Mouse (Mus musculus) lung, embryonic 15.5 days (tissue): ENCODE measurements at regions not wholly inside any gene's neighbourhood (a gene's known extent, or its start where the extent isn't known, plus 50 kb on each side); places are given as distances from the start of the nearest gene placed in this dataset.

Experiments
- ATAC-seq: fragments of 200-750 bp; cut with Nextera tagmentation; 2 replicates; pipeline ENCODE4 v1.8.0; 2017; ENCODE audit warnings: moderate number of reproducible peaks, borderline replicate concordance; ENCODE audit not compliant: low FRiP score, low TSS enrichment; ENCODE audit errors: extremely low read depth
- H3K27ac ChIP-seq: fragments of 300-500 bp; sonication (generic); 2 replicates; pipeline ENCODE4 v1.5.1; 2015; ENCODE audit warnings: moderate library complexity, mild to moderate bottlenecking, inconsistent platforms
- H3K27me3 ChIP-seq: fragments of 300-500 bp; sonication (generic); 2 replicates; pipeline ENCODE4 v1.6.1; 2015; ENCODE audit warnings: inconsistent platforms
- H3K36me3 ChIP-seq: fragments of 300-500 bp; sonication (generic); 2 replicates; pipeline ENCODE4 v1.6.1; 2015; ENCODE audit warnings: inconsistent platforms
- H3K4me1 ChIP-seq: fragments of 300-500 bp; sonication (generic); 2 replicates; pipeline ENCODE4 v1.6.1; 2015; ENCODE audit warnings: inconsistent platforms
- H3K4me2 ChIP-seq: fragments of 300-500 bp; sonication (generic); 2 replicates; pipeline ENCODE4 v1.6.1; 2015; ENCODE audit warnings: inconsistent platforms, mild to moderate bottlenecking, moderate library complexity
- H3K4me3 ChIP-seq: fragments of 300-500 bp; sonication (generic); 2 replicates; pipeline ENCODE4 v1.5.1; 2015; ENCODE audit warnings: mild to moderate bottlenecking, inconsistent platforms
- H3K9ac ChIP-seq: fragments of 300-500 bp; sonication (generic); 2 replicates; pipeline ENCODE4 v1.6.1; 2015; ENCODE audit warnings: inconsistent platforms
- H3K9me3 ChIP-seq: fragments of 300-500 bp; sonication (generic); 2 replicates; pipeline ENCODE4 v1.6.1; 2016; ENCODE audit warnings: inconsistent platforms
- WGBS: fragments of 180-500 bp; shearing (Covaris S2); methylation state at CpG from one replicate; pipeline ENCODE4 v1.1.7; 2015; 5-methylcytosine and 5-hydroxymethylcytosine counted together

DNA sequence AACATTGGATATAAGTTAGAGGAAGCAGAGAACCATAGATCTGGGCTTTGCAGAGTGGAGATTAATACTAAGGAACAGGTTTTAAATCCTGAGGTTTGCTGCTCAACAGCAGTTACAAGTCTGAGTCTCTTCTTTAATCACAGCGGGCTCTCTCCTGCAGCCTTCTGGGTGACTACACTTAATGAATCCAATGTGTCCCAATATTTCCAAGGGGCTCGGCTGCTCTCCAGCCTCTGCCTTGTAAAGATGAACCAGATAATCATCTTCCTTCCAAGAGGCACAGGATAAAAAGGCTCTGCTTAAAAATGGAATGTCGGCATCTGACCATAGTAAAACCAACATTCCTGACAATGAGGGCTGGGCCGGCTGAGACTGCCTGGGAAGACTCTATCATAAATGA lies 251.6 kb downstream of the Hs3st3b1 start:
- H3K4me3 ChIP-seq: no peak overlapping the region
- no peaks in the 10 kb centered on the region for H3K36me3 ChIP-seq
- no peak overlapping the region for H3K4me2 ChIP-seq
- no peak overlapping the region for H3K9ac ChIP-seq
- no peak overlapping the region for H3K27ac ChIP-seq
- no peaks in the 10 kb centered on the region for H3K27me3 ChIP-seq
- no peaks in the 10 kb centered on the region for H3K9me3 ChIP-seq
- H3K4me1 ChIP-seq: no peaks in the 10 kb centered on the region
- 51% methylated on average over 4 of the region's 4 CpGs for WGBS
- no peak for ATAC-seq

DNA sequence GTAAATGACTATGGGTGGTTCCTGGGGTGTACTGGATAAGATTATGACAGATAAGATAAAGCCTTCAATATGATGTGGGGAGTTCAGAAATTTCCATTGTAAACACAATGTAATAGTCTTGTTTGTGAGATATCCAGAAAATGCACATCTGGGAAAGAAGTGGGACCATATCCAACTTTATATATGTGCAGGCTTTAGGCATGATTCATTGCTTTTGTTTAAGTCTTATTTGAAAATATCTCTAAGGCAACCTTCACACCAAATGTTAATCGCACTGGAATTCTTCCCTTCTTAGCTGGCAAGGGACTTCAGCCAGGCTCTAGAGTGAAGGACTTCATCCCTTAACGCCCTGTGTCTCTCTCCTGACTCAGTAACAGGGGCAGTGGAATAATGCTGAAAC lies 250.3 kb downstream of the Hs3st3b1 start:
- Histone ChIP-seq H3K27me3 (no peaks in the 10 kb centered on the region), H3K36me3 (no peaks in the 10 kb centered on the region), H3K4me2 (no peak overlapping the region), H3K4me1 (no peaks in the 10 kb centered on the region), H3K9me3 (no peaks in the 10 kb centered on the region), H3K27ac (no peak overlapping the region), H3K9ac (no peak overlapping the region), H3K4me3 (no peak overlapping the region)
- no peak for ATAC-seq
- 41% methylated on average over 2 of the region's 2 CpGs for WGBS

DNA sequence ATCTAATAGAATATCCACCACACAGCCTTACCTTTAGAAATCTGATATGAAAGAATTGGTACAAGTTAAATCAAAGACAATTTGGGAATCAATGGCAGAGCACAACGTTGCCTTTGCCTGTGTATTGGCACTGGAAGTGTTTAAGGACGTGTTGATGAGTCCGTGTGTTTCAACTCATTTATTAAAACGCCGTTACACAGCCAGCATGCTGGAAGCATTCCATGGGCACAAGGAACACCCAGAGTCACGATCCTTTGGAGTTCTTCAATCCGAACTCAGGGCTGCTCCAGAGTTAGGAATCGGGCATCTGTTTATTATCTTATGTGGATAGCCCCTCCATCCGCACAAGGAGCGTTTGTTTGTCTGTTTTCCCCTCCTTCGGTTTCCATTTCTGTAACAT lies 244.2 kb downstream of the Hs3st3b1 start:
- Histone ChIP-seq H3K4me2 (no peak overlapping the region), H3K9ac (no peak overlapping the region), H3K27me3 (no peaks in the 10 kb centered on the region; the same call in 1 of the 2 replicates), H3K4me1 (no peaks in the 10 kb centered on the region), H3K27ac (no peak overlapping the region), H3K4me3 (no peak overlapping the region), H3K9me3 (no peaks in the 10 kb centered on the region), H3K36me3 (no peaks in the 10 kb centered on the region)
- WGBS: 65% methylated on average over 11 of the region's 11 CpGs
- no peak for ATAC-seq

DNA sequence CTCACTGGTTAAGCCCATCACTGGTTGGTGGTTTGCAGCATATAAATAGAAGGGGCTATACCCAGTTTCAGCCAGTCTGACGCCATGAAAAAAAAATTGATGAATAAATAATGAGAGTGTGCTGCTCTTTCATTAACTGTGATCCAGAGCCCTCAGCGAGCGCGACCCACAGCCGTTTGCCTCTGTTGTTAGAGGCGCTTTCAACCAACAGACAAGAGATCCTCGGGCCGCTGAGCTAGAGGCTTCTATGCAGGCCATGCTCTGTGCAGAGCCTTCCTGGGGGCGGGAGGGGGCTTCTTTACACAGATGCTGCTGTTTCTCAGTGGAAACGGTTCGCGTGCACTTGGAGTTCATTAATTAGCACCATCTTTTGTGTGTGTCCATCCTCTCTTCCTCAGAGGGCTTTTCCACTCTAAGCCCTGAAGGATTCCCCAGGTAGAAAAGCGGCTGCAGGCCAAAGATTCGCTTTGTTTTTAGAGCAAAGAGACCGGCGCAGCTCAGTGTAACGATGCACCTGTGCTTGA lies 243.6 kb downstream of the Hs3st3b1 start:
- H3K9ac ChIP-seq: no peak overlapping the region
- no peak overlapping the region for H3K4me3 ChIP-seq
- H3K9me3 ChIP-seq: no peaks in the 10 kb centered on the region
- H3K27ac ChIP-seq: no peak overlapping the region
- no peaks in the 10 kb centered on the region for H3K4me1 ChIP-seq
- H3K4me2 ChIP-seq: no peak overlapping the region
- 79% methylated on average over 17 of the region's 17 CpGs for WGBS
- ATAC-seq: no peak
- no peaks in the 10 kb centered on the region; the same call in 1 of the 2 replicates for H3K27me3 ChIP-seq
- H3K36me3 ChIP-seq: no peaks in the 10 kb centered on the region

DNA sequence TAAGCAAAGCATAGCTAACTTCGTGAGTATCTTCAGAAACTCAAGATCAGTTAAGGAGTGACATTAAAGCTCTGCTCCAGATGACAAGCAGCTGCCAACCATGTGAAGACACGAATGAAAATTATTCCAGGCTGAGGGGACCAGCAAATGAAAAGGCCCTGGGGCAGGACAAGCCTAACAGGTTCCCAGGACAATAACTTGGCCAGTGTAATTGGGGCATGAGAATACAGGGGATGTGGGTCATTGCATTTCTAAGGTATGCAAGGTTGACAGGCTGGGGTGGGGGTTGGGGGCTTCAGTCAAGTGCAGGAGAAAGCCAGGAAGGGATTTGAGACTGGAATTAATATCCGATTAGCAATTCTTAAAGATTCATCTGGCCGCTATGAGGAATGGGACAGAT lies 242.6 kb downstream of the Hs3st3b1 start:
- peaks cover 4% of the 10 kb centered on the region; the same call in 1 of the 2 replicates for H3K27me3 ChIP-seq
- no peaks in the 10 kb centered on the region for H3K36me3 ChIP-seq
- no peak overlapping the region for H3K9ac ChIP-seq
- H3K4me3 ChIP-seq: no peak overlapping the region
- no peaks in the 10 kb centered on the region for H3K4me1 ChIP-seq
- no peak overlapping the region for H3K27ac ChIP-seq
- no peak for ATAC-seq
- H3K4me2 ChIP-seq: no peak overlapping the region
- 79% methylated on average over 4 of the region's 4 CpGs for WGBS
- no peaks in the 10 kb centered on the region for H3K9me3 ChIP-seq

DNA sequence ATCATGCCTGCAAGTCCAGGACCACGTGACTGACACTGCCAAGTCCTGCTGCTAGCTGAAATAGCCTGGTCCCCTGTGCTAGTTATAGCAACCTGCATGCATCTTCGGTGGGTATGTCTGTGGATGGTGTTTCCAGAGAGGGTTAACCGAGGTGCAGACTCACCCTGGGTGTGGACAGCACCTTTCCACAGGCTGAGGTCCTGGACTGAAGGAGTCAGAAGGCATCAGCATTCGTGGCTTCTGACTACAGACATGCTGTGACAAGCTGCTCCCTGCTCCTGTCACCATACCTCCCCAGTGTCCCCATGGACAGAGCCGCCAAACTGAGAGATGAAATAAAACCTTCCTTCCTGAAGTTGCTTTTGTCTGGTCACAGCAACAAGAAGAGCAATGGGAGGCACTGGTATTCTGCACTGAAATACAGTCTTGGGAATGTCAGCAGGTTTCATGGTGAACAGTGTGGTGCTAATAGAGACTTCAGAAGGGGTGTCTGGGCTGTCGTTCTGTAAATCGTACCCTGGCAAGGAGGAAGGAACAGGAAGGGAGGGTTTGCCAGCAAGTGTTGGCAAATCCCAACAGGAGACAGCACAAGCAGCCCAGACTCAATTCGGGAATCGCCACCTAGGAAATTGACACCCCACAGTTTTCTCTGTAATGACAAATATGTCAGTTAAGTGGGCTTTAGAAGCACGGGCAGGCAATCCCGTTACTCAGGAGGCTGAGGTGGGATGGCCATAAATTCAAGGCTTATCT lies 237.7 kb downstream of the Hs3st3b1 start:
- no peaks in the 10 kb centered on the region for H3K9me3 ChIP-seq
- no peak overlapping the region for H3K9ac ChIP-seq
- no peak for ATAC-seq
- no peak overlapping the region for H3K27ac ChIP-seq
- H3K4me2 ChIP-seq: no peak overlapping the region
- no peaks in the 10 kb centered on the region for H3K4me1 ChIP-seq
- no peaks in the 10 kb centered on the region for H3K36me3 ChIP-seq
- WGBS: 44% methylated on average over 11 of the region's 11 CpGs
- H3K27me3 ChIP-seq: peaks cover 4% of the 10 kb centered on the region; the same call in 1 of the 2 replicates
- no peak overlapping the region for H3K4me3 ChIP-seq

DNA sequence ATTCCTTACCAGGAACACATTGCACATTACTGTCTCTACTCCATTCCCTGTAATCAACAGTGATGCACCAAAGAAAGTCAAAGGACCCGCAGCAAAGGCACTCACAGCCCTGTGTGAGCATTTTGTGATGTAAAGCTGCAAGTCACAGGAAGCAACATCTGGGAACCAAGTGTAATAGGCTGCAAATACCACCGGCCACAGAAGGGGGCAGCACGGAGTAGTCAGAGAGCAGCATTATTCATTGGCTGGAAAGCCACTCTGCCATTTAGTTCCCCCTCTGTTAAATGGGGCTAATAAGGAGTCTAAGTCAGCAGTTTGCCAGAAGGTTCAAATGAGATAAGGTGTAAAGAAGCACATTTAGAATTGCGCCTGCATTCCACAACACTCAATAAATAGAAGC lies 231.0 kb downstream of the Hs3st3b1 start:
- no peaks in the 10 kb centered on the region for H3K9me3 ChIP-seq
- no peak overlapping the region for H3K9ac ChIP-seq
- H3K36me3 ChIP-seq: no peaks in the 10 kb centered on the region
- WGBS: 50% methylated on average over 4 of the region's 4 CpGs
- H3K4me3 ChIP-seq: no peak overlapping the region
- no peak overlapping the region for H3K4me2 ChIP-seq
- no peak for ATAC-seq
- no peak overlapping the region for H3K27ac ChIP-seq
- H3K27me3 ChIP-seq: no peaks in the 10 kb centered on the region
- H3K4me1 ChIP-seq: no peaks in the 10 kb centered on the region

DNA sequence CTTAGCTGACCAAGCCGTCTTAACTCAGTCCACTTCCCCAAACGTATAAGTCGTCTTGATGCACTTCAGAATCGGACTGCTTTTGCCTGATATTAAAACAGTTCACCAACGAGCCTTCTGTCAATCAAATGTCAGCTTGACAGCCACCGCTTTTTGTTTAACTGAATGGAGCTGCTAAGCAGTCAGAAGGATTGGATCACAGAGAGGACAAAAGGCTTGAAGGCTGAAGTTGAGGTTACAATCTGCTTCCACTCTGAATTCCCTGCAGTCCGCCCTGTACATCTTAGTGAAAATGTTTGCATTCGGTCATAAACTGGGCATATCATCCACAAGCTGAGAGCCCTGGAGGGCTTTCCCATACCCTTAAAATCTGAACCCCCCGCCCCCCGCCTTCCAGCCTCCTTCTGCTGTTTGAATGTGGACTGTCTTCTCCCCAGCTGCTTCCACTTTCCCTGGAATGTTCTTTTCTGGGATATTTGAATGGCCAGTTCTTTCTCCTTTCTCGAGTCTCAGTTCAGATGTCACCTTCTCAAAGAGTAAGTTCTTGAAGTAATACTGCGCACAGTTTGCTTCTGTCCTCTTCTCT lies 217.0 kb downstream of the Hs3st3b1 start:
- H3K27ac ChIP-seq: no peak overlapping the region
- H3K9ac ChIP-seq: no peak overlapping the region
- no peak overlapping the region for H3K4me2 ChIP-seq
- 0 out of 2 replicates have a peak, but pooled peaks cover 3% of the 10 kb centered on the region for H3K4me1 ChIP-seq
- no peak overlapping the region for H3K4me3 ChIP-seq
- 64% methylated on average over 12 of the region's 12 CpGs for WGBS
- no peak for ATAC-seq
- H3K27me3 ChIP-seq: no peaks in the 10 kb centered on the region; the same call in 1 of the 2 replicates
- H3K36me3 ChIP-seq: no peaks in the 10 kb centered on the region
- no peaks in the 10 kb centered on the region for H3K9me3 ChIP-seq

DNA sequence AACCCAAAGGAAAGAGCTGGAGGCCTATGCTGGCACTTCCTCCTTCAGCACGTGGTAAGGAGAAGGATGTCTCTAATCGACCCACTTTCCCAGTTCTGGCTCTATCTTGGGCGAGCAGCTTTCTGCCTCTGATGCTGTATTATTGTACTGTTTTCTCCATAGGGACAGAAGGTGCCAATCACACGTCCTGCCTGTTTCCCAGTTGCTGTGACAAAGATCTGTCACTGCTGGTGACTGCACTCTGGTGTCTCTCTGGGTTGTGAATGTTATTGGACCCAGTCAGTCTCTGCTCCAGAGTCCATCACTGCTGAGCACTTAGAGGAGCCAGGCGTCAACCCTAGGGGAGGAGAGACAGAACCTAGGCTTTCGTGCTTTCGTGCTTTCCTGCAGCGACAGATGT lies 216.0 kb downstream of the Hs3st3b1 start:
- Histone ChIP-seq H3K4me2 (no peak overlapping the region), H3K27ac (no peak overlapping the region), H3K27me3 (no peaks in the 10 kb centered on the region; the same call in 1 of the 2 replicates), H3K9me3 (no peaks in the 10 kb centered on the region), H3K9ac (no peak overlapping the region), H3K4me3 (no peak overlapping the region), H3K36me3 (no peaks in the 10 kb centered on the region), H3K4me1 (0 out of 2 replicates have a peak, but pooled peaks cover 3% of the 10 kb centered on the region)
- ATAC-seq: no peak
- 70% methylated on average over 8 of the region's 8 CpGs for WGBS

DNA sequence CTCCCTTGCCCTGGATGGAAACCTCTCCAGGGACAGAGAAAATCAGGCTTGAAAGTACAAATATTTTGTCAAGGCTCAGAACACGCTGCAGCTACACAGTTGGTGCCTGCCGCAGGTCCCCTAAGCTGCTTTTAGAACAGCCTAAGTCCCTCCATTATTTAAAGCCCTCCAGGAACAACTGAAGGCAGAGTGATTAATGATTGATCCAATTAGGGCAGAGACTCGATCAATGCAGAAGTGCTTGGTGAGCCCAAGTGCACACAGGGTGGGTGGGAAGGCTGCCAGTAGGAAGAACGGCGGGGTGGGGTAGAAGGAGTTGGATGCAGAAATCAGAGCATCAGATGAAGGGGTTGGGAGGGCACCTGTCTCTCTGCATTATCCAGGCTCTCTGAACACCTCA lies 215.0 kb downstream of the Hs3st3b1 start:
- no peak for ATAC-seq
- 34% methylated on average over 5 of the region's 5 CpGs for WGBS
- Histone ChIP-seq H3K27me3 (no peaks in the 10 kb centered on the region; the same call in 1 of the 2 replicates), H3K4me1 (0 out of 2 replicates have a peak, but pooled peaks cover 3% of the 10 kb centered on the region), H3K9me3 (no peaks in the 10 kb centered on the region), H3K36me3 (no peaks in the 10 kb centered on the region), H3K4me3 (no peak overlapping the region), H3K4me2 (no peak overlapping the region), H3K9ac (no peak overlapping the region), H3K27ac (no peak overlapping the region)

DNA sequence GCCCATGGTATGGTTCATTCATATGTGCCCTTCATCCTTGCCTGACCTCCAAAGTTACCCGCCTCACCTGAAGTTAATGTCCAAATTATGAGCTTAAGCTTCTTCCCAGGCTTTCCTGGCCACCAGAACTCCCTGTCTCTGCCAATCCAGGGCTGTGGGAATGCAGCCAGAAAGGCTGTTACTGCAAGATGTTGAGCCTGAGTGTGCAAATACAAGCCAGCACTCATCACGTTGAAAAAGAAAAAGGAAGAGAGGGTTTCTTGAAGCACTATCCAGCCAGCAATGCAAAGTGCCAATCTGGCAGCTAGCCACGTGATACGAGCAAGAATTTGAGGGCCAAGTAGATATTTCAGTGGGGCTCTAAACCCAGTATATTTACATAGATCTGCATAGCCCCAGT lies 213.7 kb downstream of the Hs3st3b1 start:
- Histone ChIP-seq H3K27ac (no peak overlapping the region), H3K4me2 (no peak overlapping the region), H3K36me3 (no peaks in the 10 kb centered on the region), H3K4me1 (0 out of 2 replicates have a peak, but pooled peaks cover 3% of the 10 kb centered on the region), H3K4me3 (no peak overlapping the region), H3K9me3 (no peaks in the 10 kb centered on the region), H3K9ac (no peak overlapping the region), H3K27me3 (no peaks in the 10 kb centered on the region; the same call in 1 of the 2 replicates)
- WGBS: 33% methylated on average over 4 of the region's 4 CpGs
- ATAC-seq: no peak
